Mouse (Mus musculus) G1E (cell line): ENCODE results near the gene Pcnx3.

Experiments used
- CTCF ChIP-seq: IDR thresholded peaks from 2 replicates; pipeline ENCODE4 v1.5.1; 2012; ENCODE audit warnings: low read depth, low read length, inconsistent platforms, mixed read lengths
- GATA1 ChIP-seq: IDR thresholded peaks from 2 replicates; pipeline ENCODE4 v1.6.1; 2012; ENCODE audit warnings: borderline replicate concordance, low read length, inconsistent platforms, mixed read lengths
- GATA2 ChIP-seq: IDR thresholded peaks from 2 replicates; pipeline ENCODE4 v1.6.1; 2012; ENCODE audit warnings: low read depth, low read length, inconsistent platforms, borderline replicate concordance
- POLR2AphosphoS5 ChIP-seq: IDR thresholded peaks from 2 replicates; pipeline ENCODE4 v1.6.1; 2012; ENCODE audit warnings: low read depth, low read length, inconsistent platforms; ENCODE audit not compliant: insufficient replicate concordance

DNA sequence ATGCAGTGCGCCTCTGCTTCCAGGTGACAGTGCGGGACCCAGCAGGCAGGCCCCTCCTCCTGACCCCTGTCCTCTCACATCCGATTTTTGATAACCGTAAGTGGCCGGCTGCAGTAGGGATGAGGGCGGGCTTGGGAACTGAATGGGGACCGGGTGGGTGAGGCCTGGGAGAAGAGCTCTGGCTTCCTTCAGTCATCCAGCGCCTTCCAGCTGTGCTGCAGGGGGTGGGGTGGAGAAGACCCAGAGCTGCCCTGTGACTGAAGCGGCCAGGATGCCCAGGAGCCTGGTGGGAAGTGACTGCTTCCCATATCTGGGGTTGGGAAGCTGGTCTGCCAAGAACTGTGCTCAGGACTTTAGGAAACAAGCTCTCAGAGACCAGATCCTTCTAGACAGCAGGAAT is 48.4 kb downstream of the Pcnx3 start:
- TF ChIP-seq CTCF (no peak), POLR2AphosphoS5 (no peak), GATA1 (no peak), GATA2 (no peak)
